Mouse (Mus musculus) heart, postnatal 10 days (tissue): ENCODE data around the gene Hspa1b. TPM values are rescaled to one million over a fixed set of nuclear protein-coding genes. Genes with fewer than 3 reads are reported as not detected.
"Not testable (repeated sequence)": the region's sequence is repeated elsewhere in the genome, so short reads cannot be mapped to it uniquely, and the experiment has no call there.

Experiments used
- DNase-seq, 2 experiments: peaks; one replicate each; pipeline ENCODE4 v3.0.0; 2021
- intact Hi-C: fragments of 180-260 bp; cut with DNase I; formaldehyde crosslinking; loops from one replicate; pipeline ENCODE4 v1.15.1; 2025
- total RNA-seq, 2 experiments: library from RNA; stranded (reverse); gene quantifications; 2 replicates each; pipeline ENCODE4 v1.2.3; 2021

Hspa1b gene
- total RNA-seq, 2 experiments from 2014 or later, result 3.9 to 4.5 TPM

- intact Hi-C loops, result not testable (repeated sequence)
Observed at GRCm38 (mm10) chr17:34957966-34958365, 1.1 kb downstream of the Hspa1b start.

GRCm38 (mm10) chr17:34957291-34957690, 1.7 kb downstream of the Hspa1b start:
- DNase-seq, intact Hi-C loops: not testable (repeated sequence)

More at GRCm38 (mm10) chr17:34957966-34958365, 1.1 kb downstream of the Hspa1b start:
- not testable (repeated sequence) for DNase-seq

- no peak for DNase-seq
- intact Hi-C loops, result no loop called here
Observed at GRCm38 (mm10) chr17:34956340-34956739, 2.7 kb downstream of the Hspa1b start.

DNA sequence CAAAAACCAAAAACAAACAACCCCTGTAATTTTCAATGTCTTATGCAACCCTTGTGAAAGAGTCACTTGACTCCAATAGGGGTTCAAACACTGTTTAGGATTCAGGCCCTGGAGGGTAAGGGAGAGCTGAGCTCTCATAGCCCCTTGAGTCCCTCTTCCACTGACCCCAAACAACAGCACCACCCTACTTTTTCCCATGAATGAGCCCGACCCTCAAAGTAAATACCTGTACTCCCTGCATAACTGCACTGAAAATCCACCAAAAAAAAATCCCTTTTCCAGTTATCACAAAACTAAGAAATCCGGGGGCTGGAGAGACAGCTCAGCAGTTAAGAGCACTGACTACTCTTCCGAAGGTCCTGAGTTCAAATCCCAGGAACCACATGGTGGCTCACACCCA, 3.2 kb downstream of the Hspa1b start:
- no peak for DNase-seq
- intact Hi-C loops, result loop anchor here (1.0 kb wide), 1 partner anchor 26 kb away; no protein-coding TSS in a partner anchor

GRCm38 (mm10) chr17:34954831-34955230, 4.2 kb downstream of the Hspa1b start:
- intact Hi-C loops, result loop anchor here (1.0 kb wide), 1 partner anchor 27 kb away; no protein-coding TSS in a partner anchor
- no peak for DNase-seq

DNA sequence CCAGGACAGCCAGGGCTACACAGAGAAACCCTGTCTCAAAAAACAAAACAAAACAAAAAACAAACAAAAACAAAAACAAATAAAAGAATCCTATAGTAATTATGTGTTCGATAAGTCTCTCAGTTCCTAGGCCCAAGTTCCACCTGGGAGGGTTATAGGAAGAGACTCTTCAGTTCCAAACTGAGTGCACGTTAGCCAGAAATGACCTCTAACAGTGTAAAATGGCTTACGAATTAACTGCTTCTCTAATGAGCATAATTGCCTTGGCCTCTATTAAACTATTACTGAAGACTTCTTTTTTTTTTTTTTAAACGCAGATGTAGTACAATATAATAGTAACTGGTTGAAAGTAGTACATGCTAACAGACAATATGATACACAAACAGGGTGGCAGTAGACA, 5.1 kb downstream of the Hspa1b start:
- no peak for DNase-seq
- intact Hi-C loops, result no loop called here

GRCm38 (mm10) chr17:34953258-34953657, 5.8 kb downstream of the Hspa1b start:
- intact Hi-C loops, result no loop called here
- no peak for DNase-seq

- intact Hi-C loops, result loop anchor here (1.0 kb wide), 1 partner anchor 28 kb away; no protein-coding TSS in a partner anchor
- peak; percentile 86 to 90 for DNase-seq
Observed at GRCm38 (mm10) chr17:34952378-34953040, 6.5 kb downstream of the Hspa1b start.

GRCm38 (mm10) chr17:34951636-34952377, 7.2 kb downstream of the Hspa1b start:
- no peak for DNase-seq
- intact Hi-C loops, result loop anchor here (1.0 kb wide), 1 partner anchor 28 kb away; no protein-coding TSS in a partner anchor

DNA sequence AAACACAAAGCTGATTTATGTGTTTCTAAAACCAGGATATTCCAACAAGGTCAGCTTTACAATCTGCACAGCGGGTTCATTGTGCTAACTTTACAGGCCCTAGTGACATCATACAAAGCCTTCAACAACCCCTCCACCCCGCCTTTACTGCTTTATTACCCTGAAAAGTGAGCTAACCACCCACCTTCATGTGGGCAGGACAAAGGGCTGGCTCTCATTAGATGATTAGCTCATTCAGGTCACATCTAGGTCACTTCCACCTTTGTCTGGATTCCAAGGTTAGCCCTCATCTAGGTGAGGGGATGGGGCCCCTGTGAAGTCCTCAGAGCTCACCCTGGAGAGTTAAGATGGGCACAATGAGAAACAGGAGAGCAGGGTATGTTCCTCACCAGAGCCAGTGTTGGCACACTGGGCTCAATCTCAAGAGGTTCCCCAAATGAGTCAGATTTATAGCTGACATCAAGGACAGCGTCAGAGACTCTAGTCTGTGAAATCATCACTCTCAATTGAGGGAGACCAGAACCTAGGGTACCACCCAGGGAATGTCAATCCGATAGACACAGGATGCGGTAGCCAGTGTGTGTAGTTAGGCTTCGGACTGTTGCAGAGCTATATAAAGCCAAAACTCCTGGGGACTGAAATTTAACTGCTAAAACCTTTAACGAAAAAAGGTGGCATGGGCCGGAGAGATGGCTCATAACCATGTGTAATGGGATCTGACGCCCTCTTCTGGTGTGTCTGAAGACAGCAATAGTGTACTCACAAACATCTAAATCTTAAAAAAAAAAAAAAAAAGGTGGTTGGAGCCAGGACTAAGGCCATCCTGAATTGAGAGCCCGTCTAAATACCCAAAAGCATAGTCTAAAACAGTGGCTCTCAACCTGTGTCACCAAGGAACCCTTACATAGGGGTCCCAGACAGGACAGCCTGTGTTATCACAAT, 8.3 kb downstream of the Hspa1b start:
- intact Hi-C loops, result no loop called here
- DNase-seq, result no peak

DNA sequence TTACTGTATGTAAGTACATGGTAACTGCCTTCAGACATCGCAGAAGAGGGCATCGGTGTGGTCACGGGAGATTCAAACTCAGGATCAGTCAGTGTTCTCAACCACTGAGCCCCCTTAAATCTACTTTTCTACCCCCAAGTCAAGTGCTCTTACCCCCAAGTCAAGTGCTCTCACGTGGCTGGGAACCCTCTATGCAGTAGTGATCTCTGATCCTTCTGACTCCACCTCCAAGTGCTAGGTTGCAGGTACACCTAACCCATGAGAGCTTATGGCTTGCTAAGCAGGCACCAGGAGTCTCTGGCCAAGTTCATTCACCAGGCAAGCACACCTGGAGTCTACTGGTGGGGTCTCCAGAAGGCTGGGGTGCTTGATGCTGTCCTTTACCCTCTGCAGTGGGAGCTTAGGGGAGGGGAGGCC, 9.5 kb downstream of the Hspa1b start:
- DNase-seq, result no peak
- intact Hi-C loops, result loop anchor here (5.0 kb wide), 1 partner anchor 37 kb away; the partner anchor contains the start of gene Slc44a4

DNA sequence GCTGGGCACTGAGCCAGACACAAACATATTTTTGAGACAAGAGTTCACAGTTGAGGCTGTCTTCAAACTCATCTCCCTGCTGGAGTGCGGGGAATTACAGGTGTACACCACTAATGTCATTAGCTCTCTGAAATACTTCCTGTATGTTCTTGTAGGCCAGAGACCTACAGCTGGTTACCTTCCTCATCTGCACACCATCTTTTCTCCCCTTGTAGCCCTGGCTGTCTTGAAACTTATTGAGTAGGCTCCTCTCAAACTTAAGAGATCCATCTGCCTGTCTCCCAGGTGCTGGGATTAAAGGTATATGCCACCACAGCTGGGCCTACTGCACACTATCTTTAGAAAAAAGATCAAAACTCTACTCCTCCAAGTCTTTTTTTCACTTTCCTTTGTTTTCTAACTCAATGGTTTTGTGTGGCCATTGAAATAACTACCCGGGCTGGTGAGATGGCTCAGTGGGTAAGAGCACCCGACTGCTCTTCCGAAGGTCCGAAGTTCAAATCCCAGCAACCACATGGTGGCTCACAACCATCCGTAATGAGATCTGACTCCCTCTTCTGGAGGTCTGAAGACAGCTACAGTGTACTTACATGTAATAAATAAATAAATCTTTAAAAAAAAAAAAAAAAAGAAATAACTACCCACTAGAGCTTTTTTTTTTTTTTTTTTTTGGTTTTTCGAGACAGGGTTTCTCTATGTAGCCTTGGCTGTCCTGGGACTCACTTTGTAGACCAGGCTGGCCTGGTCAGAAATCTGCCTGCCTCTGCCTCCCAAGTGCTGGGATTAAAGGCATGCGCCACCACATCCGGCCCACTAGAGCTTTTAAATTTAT, 10.1 kb downstream of the Hspa1b start:
- not testable (repeated sequence) for DNase-seq
- intact Hi-C loops, result loop anchor here (5.0 kb wide), 1 partner anchor 37 kb away; the partner anchor contains the start of gene Slc44a4

GRCm38 (mm10) chr17:34947606-34948005, 11.4 kb downstream of the Hspa1b start:
- intact Hi-C loops, result loop anchor here (2.0 to 5.0 kb wide), 3 partner anchors 17 to 91 kb away; partner anchors contain the start of genes Neu1 and Slc44a4
- DNase-seq, result no peak

GRCm38 (mm10) chr17:34946486-34947140, 12.4 kb downstream of the Hspa1b start:
- DNase-seq, result no peak
- intact Hi-C loops, result loop anchor here (2.0 to 5.0 kb wide), 3 partner anchors 16 to 90 kb away; partner anchors contain the start of genes Neu1 and Slc44a4

DNA sequence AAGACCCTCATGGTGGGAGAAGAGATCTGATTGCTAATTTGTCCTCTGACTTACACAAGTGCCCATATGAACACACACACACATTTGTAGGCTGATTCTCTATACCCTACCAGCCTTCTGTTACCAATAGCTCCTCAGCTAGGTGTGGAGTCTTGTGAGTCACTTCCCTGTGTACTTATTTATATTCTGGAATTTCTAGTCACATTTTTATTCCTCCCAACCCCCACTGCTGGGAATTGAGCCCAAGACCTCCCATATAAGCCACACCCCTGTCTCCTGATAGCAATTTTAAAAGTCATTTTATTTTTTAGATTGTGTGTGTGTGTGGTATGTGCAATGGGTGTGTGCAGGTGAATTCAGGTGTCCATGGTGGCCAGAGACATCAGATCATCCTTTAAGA, 14.7 kb downstream of the Hspa1b start:
- DNase-seq, result no peak
- intact Hi-C loops, result no loop called here

DNA sequence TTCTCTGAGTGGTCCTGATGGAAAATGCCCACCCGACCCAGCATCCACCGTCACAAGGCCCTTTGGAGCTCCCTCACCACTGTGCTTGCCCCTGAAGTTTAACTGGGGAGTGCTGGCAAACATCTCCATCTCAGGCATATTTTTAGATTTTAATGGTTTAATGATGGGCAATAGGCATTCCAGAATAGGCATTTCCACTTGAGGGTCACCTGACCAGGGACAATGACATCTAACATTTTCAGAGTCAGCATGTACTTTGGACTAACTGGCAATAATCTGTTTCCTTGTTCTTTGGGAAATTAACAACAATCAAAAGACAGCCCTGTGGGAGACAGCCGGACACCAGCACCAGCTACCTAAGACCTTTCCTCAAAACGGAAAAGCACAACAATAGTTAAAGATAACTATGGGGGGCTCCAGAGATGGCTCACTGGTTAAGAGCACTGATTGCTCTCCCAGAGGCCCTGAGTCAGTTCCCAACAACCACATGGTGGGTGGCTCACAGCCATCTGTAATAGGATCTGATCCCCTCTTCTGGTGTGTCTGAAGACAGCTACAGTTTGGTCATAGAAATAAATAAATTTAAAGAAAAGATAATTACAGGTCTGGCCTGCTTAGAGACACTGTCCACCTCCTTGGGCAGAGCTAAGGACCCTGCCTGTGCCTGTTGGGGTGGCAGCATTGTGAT, 15.8 kb downstream of the Hspa1b start:
- intact Hi-C loops, result no loop called here
- no peak for DNase-seq

DNA sequence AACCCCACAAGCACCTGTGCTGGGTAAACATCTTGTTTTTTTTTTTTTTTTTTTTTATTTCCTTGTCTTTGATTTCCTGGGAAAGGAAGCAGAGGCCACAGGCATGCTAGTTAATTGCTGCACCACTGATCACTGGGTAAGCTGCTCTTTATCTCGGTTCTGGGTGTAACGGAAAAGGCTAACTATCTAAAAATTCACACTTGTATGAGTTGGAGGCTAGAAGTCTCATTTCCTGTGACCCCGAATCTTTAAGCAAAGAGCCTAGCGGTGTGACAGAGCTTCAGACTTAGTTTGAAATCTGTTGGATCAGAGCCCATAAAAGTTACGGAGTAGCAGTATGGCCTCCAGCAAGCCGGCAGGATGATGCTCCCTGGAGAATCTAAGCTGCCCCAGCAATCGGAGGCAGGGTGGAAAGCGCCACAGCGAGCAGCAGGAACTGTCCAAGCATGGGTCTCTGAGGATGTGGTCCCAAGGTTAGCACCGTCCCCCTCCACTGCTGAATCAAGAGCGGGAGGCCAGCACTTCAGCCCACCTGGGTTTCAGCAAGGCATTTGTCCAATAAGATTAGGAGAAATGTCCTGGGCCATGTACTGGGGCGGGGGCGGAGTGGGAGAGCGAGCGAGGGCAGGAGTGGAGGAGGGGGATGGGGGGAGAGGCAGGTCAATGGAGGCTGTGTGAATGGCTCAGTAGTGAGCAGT, 17.5 kb downstream of the Hspa1b start:
- DNase-seq, result peak; percentile 52 to 57
- intact Hi-C loops, result no loop called here
